Mouse (Mus musculus) hindbrain, embryonic 15.5 days (tissue): ENCODE data around the gene Gls. TPM values are rescaled to one million over a fixed set of nuclear protein-coding genes. Genes with fewer than 3 reads are reported as not detected.

Experiments used
- ATAC-seq: fragments of 200-750 bp; cut with Nextera tagmentation; 2 replicates; pipeline ENCODE4 v1.8.0; 2017; ENCODE audit warnings: low read depth, moderate number of reproducible peaks, moderate TSS enrichment; ENCODE audit not compliant: low FRiP score
- H3K27ac ChIP-seq: fragments of 300-500 bp; sonication (generic); replicated peaks from 2 replicates; pipeline ENCODE4 v1.5.1; 2015; ENCODE audit warnings: mild to moderate bottlenecking, inconsistent platforms
- H3K27me3 ChIP-seq: fragments of 300-500 bp; sonication (generic); 2 replicates; pipeline ENCODE4 v1.6.1; 2015; ENCODE audit warnings: control low read depth, inconsistent platforms
- H3K36me3 ChIP-seq: fragments of 300-500 bp; sonication (generic); 2 replicates; pipeline ENCODE4 v1.6.1; 2015; ENCODE audit warnings: control low read depth, inconsistent platforms
- H3K4me1 ChIP-seq: fragments of 300-500 bp; sonication (generic); replicated peaks from 2 replicates; pipeline ENCODE4 v1.6.1; 2015; ENCODE audit warnings: control low read depth, inconsistent platforms
- H3K4me2 ChIP-seq: fragments of 300-500 bp; sonication (generic); 2 replicates; pipeline ENCODE4 v1.6.1; 2015; ENCODE audit warnings: moderate library complexity, mild to moderate bottlenecking, inconsistent platforms
- H3K4me3 ChIP-seq: fragments of 300-500 bp; sonication (generic); 2 replicates; pipeline ENCODE4 v1.5.1; 2015; ENCODE audit warnings: mild to moderate bottlenecking, inconsistent platforms
- H3K9ac ChIP-seq: fragments of 300-500 bp; sonication (generic); 2 replicates; pipeline ENCODE4 v1.6.1; 2015; ENCODE audit warnings: inconsistent platforms
- H3K9me3 ChIP-seq: fragments of 300-500 bp; sonication (generic); 2 replicates; pipeline ENCODE4 v1.6.1; 2016; ENCODE audit warnings: control low read depth, inconsistent platforms
- WGBS: fragments of 180-500 bp; shearing (Covaris S2); methylation state at CpG from one replicate; pipeline ENCODE4 v1.1.7; 2015; 5-methylcytosine and 5-hydroxymethylcytosine counted together
- polyA plus RNA-seq: library from polyadenylated mRNA; unstranded; fragments of >200 nt; fragmentation: Nextera tagmentation; extraction: Ambion mirVana; gene quantifications from 2 replicates; pipeline ENCODE4 v1.2.1, GENCODE M21; 2015

Gls gene
- polyA plus RNA-seq, 1 experiment from 2014 or later = 34.1 TPM

DNA sequence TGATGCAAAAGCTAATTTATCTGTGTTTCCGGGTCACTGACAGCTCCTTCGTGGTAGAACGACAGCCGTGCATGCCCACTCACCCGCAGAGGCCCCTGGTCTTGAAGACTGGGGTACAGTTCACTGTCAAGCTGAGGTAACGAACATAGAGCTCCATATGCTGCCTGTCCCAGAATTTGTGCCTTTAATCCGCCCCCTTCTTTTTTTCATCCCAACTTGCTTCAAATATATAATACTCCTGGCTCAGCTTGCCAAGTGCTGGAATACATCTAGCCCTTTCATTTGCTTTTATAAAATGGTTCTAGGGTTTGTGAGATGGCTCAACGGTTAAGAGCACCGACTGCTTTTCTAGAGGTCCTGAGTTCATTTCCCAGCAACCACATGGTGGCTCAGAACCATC is 92.5 kb downstream of the Gls start:
- ATAC-seq = no peak
- Histone ChIP-seq H3K36me3 (0 out of 2 replicates have a peak, but pooled peaks cover 2% of the 10 kb centered on the region), H3K9me3 (no peaks in the 10 kb centered on the region), H3K27me3 (no peaks in the 10 kb centered on the region), H3K4me1 (no peaks in the 10 kb centered on the region), H3K4me3 (no peak overlapping the region), H3K27ac (no peak overlapping the region), H3K4me2 (no peak overlapping the region), H3K9ac (no peak overlapping the region)
- WGBS = 83% methylated on average over 9 of the region's 9 CpGs

DNA sequence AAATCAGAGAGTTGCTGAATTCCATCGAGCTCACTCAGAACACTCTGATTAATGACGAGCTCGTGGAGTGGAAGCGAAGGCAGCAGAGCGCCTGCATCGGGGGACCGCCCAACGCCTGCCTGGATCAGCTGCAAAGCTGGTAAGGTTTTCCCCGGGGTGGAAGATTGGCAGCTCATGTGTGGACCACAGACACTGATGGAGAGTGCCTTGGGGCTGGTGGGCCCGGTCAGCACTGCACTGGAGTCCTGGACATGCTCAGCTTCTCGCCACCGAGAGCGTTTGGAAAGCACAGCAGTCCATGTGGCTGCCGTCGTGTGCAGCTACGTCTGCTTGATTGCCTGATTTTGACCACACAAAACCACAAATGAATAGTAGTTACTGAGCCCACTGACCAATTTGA is 95.7 kb downstream of the Gls start:
- no peak overlapping the region for H3K4me3 ChIP-seq
- no peak overlapping the region for H3K27ac ChIP-seq
- H3K36me3 ChIP-seq = 0 out of 2 replicates have a peak, but pooled peaks cover 2% of the 10 kb centered on the region
- H3K4me2 ChIP-seq = no peak overlapping the region
- H3K9ac ChIP-seq = no peak overlapping the region
- H3K4me1 ChIP-seq = no peaks in the 10 kb centered on the region
- H3K27me3 ChIP-seq = no peaks in the 10 kb centered on the region
- H3K9me3 ChIP-seq = no peaks in the 10 kb centered on the region
- peak; percentile 50; the same call in 1 of the 2 replicates for ATAC-seq
- WGBS = 53% methylated on average over 16 of the region's 16 CpGs

DNA sequence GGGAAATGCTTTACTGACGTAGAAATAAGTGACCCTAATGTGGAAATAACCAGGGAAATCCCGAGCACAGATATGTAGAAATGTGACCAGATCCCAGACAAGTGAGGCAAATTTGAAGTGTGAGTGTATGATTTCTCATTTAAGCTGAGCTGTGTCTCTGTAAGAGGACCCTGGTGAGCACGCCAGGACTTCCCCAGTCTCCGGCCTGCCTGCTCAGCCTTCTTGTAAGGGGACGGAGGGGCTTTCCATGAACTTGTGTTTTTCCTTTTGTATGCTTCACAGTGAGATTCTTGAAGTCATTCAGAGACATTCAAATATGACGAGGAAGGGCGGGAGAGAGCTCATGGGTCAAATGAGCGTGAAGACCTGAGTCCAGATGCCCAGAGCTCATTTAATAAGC is 99.8 kb downstream of the Gls start:
- 0 out of 2 replicates have a peak, but pooled peaks cover 2% of the 10 kb centered on the region for H3K36me3 ChIP-seq
- no peak for ATAC-seq
- no peaks in the 10 kb centered on the region for H3K27me3 ChIP-seq
- H3K4me1 ChIP-seq = no peaks in the 10 kb centered on the region
- no peak overlapping the region for H3K9ac ChIP-seq
- no peak overlapping the region for H3K4me2 ChIP-seq
- no peak overlapping the region for H3K4me3 ChIP-seq
- 62% methylated on average over 8 of the region's 8 CpGs for WGBS
- no peak overlapping the region for H3K27ac ChIP-seq
- no peaks in the 10 kb centered on the region for H3K9me3 ChIP-seq

DNA sequence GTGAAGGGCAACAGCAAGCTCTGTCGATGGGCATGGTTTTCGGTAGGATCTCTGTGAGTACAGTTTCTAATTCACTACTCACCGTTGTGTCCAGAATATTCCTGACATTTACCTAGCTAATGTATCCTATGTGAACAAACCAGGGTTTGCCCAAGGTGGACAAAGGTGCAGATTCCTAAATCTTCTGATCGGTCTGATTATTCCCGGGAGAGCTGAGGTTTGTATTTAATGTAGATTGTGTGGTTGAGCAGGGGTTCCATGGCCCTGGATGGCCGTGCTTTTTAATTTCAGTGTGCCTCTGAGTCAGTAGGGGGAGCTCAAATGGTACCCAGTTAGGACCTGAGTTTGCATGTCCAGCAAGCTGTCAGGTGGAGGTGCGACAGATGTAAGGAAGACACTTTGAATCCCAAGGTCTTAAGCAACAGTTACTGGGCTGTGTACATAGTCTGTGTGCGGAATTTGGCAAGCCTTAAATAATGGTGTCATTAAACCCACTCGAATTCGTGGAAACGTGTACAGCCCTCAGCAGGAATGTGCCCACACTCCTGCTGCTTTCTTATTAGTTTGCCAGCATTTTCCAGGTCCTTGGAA is 101.2 kb downstream of the Gls start:
- Histone ChIP-seq H3K4me1 (no peaks in the 10 kb centered on the region), H3K27me3 (no peaks in the 10 kb centered on the region), H3K36me3 (no peaks in the 10 kb centered on the region), H3K9me3 (no peaks in the 10 kb centered on the region), H3K27ac (no peak overlapping the region), H3K9ac (no peak overlapping the region), H3K4me2 (no peak overlapping the region), H3K4me3 (no peak overlapping the region)
- no peak for ATAC-seq
- 85% methylated on average over 11 of the region's 11 CpGs for WGBS

- no peak overlapping the region for H3K9ac ChIP-seq
- no peaks in the 10 kb centered on the region for H3K36me3 ChIP-seq
- no peaks in the 10 kb centered on the region for H3K27me3 ChIP-seq
- H3K4me2 ChIP-seq = no peak overlapping the region
- no peak for ATAC-seq
- no peak overlapping the region for H3K27ac ChIP-seq
- no peaks in the 10 kb centered on the region for H3K9me3 ChIP-seq
- no peaks in the 10 kb centered on the region for H3K4me1 ChIP-seq
- 71% methylated on average over 6 of the region's 6 CpGs for WGBS
- no peak overlapping the region for H3K4me3 ChIP-seq
Measured at GRCm38 (mm10) chr1:52129794-52130193, 103.2 kb downstream of the Gls start.

- no peaks in the 10 kb centered on the region for H3K36me3 ChIP-seq
- no peak for ATAC-seq
- no peaks in the 10 kb centered on the region for H3K4me1 ChIP-seq
- 85% methylated on average over 6 of the region's 6 CpGs for WGBS
- no peak overlapping the region for H3K9ac ChIP-seq
- H3K27me3 ChIP-seq = no peaks in the 10 kb centered on the region
- no peak overlapping the region for H3K4me3 ChIP-seq
- H3K27ac ChIP-seq = no peak overlapping the region
- H3K4me2 ChIP-seq = no peak overlapping the region
- H3K9me3 ChIP-seq = no peaks in the 10 kb centered on the region
Measured at GRCm38 (mm10) chr1:52127350-52127749, 105.7 kb downstream of the Gls start.

DNA sequence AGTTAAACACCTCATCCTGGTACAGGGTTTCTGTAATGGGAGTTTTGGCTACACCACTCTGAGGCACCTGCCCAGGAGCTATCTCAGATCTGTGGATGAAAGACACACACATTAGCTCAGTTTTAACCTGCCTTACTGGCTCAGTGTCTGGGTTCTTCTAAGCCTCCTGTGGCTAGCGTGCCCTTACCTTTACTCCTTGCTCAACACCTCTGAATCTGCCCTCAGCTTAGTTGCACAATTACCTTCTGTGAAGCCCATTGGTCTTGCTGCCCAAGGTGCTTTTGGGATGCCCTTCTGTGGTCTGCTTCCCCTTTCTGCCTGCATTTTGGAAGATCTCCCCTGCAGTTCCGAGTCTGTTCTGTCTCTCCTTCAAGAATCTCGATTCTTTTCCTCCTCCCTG is 108.2 kb downstream of the Gls start:
- Histone ChIP-seq H3K9ac (no peak overlapping the region), H3K36me3 (no peaks in the 10 kb centered on the region), H3K4me3 (no peak overlapping the region), H3K9me3 (no peaks in the 10 kb centered on the region), H3K27ac (no peak overlapping the region), H3K4me2 (no peak overlapping the region), H3K4me1 (peaks cover 9% of the 10 kb centered on the region), H3K27me3 (0 out of 2 replicates have a peak, but pooled peaks cover 5% of the 10 kb centered on the region)
- 64% methylated on average over 3 of the region's 3 CpGs for WGBS
- no peak for ATAC-seq

GRCm38 (mm10) chr1:52121052-52121451 is 112.0 kb downstream of the Gls start:
- Histone ChIP-seq H3K4me2 (no peak overlapping the region), H3K36me3 (no peaks in the 10 kb centered on the region), H3K27me3 (0 out of 2 replicates have a peak, but pooled peaks cover 5% of the 10 kb centered on the region), H3K27ac (no peak overlapping the region), H3K4me1 (peaks cover 16% of the 10 kb centered on the region), H3K9me3 (no peaks in the 10 kb centered on the region), H3K9ac (no peak overlapping the region), H3K4me3 (no peak overlapping the region)
- WGBS = 92% methylated on average over 3 of the region's 3 CpGs
- ATAC-seq = no peak

DNA sequence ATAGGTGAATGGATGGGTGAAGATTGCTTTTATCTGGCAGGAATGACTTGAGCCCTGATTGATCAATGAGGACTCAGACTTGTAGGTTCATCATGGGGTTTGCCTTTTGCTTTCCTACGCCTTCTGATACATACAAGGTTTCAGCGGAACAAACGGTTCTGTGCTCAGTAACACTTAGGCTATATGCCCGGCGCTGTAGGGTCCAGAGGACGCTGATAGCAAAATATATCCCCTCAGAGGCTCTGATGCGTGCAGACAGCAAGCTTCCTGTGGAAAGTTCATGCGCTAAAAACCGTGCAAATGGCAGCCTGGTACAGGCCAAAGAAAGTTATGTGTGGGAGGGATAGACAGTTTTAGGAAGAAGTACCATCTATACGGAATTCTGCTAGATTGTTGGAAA is 112.8 kb downstream of the Gls start:
- peak overlapping the region; percentile 97 for H3K4me3 ChIP-seq
- 0 out of 2 replicates have a peak, but pooled peaks cover 5% of the 10 kb centered on the region for H3K27me3 ChIP-seq
- H3K36me3 ChIP-seq = no peaks in the 10 kb centered on the region
- H3K27ac ChIP-seq = no peak overlapping the region
- ATAC-seq = no peak
- H3K9me3 ChIP-seq = no peaks in the 10 kb centered on the region
- H3K4me1 ChIP-seq = peaks cover 16% of the 10 kb centered on the region
- WGBS = 42% methylated on average over 10 of the region's 10 CpGs
- H3K4me2 ChIP-seq = peak overlapping the region; percentile 93
- H3K9ac ChIP-seq = peak overlapping the region; percentile 74

DNA sequence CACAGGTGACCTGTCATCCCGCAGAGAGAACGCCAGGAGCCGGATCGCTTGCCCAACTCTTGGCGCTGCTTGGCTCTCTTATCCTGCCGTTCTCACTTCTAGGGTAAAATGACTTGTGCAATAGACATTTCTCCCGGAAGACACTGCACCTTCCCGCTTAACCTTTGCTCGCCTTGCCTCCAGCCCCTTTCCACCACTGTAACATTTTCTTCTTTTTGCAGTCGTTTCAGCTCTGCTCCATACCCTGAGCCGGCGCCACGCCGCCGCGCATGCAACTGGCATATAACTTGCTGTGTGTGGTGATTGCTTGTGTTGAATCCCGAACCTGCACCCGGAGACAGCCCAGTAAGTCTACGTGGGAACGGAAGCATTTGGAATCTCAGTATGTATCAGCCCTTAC is 113.3 kb downstream of the Gls start:
- peaks cover 16% of the 10 kb centered on the region for H3K4me1 ChIP-seq
- no peak overlapping the region for H3K27ac ChIP-seq
- peak; percentile 24; the same call in 1 of the 2 replicates for ATAC-seq
- peak overlapping the region; percentile 93 for H3K4me2 ChIP-seq
- 0 out of 2 replicates have a peak, but pooled peaks cover 5% of the 10 kb centered on the region for H3K27me3 ChIP-seq
- no peaks in the 10 kb centered on the region for H3K9me3 ChIP-seq
- peak overlapping the region; percentile 74 for H3K9ac ChIP-seq
- under 1% methylated on average over 20 of the region's 20 CpGs for WGBS
- H3K36me3 ChIP-seq = no peaks in the 10 kb centered on the region
- peak overlapping the region; percentile 97 for H3K4me3 ChIP-seq

DNA sequence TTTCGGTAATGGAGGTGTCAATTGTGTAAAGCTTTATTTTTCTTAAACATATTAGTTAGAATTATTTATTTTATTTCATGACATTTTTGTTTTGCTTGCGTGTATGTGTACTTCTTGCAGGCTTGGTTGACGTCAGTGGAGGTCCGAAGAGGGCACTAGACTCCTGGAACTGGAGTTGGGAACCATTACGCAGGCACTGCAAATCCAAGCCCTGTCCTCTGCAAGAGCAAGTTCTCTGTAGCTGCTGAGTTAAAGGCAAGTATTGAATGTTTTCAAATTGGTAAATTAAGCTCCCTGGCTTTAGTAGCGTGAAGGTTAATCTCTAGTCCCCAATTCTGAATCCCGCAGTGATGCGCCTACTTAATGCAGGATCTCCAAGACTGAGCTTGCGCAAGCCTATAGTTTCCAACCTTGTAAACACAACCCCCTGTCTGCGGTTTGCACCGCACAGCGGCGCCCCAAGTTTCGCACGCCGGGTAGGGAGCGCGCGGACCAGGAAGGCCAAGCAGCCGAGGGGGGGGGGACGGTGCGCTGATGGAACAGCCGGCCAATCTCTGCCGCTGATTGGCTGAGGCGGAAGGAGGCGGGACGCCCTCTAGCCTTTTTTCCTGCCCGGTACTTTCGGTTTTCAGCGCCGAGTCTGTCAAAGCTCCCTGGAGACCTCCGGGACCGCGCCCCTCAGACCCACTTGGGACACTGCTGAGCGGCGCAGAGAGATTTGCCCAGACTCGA is 114.0 kb downstream of the Gls start, which contains the start of gene Stat1:
TSS of gene Stat1 (plus strand) at position 581 of the 732 bp plus-strand sequence.
- Histone ChIP-seq H3K9ac (peak within 1 kb of the TSS; percentile 74), H3K4me3 (peak within 1 kb of the TSS; percentile 97), H3K4me2 (peak within 1 kb of the TSS; percentile 93), H3K4me1 (peaks cover 16% of the 10 kb centered on the region), H3K27ac (peak within 1 kb of the TSS; percentile 74), H3K9me3 (no peaks in the 10 kb centered on the region), H3K36me3 (no peaks in the 10 kb centered on the region), H3K27me3 (0 out of 2 replicates have a peak, but pooled peaks cover 5% of the 10 kb centered on the region)
- 3% methylated on average over 37 of the region's 37 CpGs for WGBS
- peak; percentile 95 for ATAC-seq

GRCm38 (mm10) chr1:52117777-52118176 is 115.3 kb downstream of the Gls start:
- 95% methylated on average over 1 of the region's 1 CpGs for WGBS
- no peak overlapping the region for H3K4me3 ChIP-seq
- no peak for ATAC-seq
- H3K9ac ChIP-seq = no peak overlapping the region
- H3K36me3 ChIP-seq = no peaks in the 10 kb centered on the region
- H3K27ac ChIP-seq = no peak overlapping the region
- H3K9me3 ChIP-seq = no peaks in the 10 kb centered on the region
- 0 out of 2 replicates have a peak, but pooled peaks cover 5% of the 10 kb centered on the region for H3K27me3 ChIP-seq
- no peak overlapping the region for H3K4me2 ChIP-seq
- H3K4me1 ChIP-seq = peaks cover 22% of the 10 kb centered on the region
